Mouse (Mus musculus) embryonic facial prominence, embryonic 12.5 days (tissue): ENCODE measurements around the gene Amn. TPM values are rescaled to one million over a fixed set of nuclear protein-coding genes. Genes with fewer than 3 reads are reported as not detected.

Source experiments
- ATAC-seq: fragments of 200-750 bp; cut with Nextera tagmentation; 2 replicates; pipeline ENCODE4 v1.8.0; 2017; ENCODE audit not compliant: insufficient number of reproducible peaks, insufficient read depth, low FRiP score, low TSS enrichment
- H3K27ac ChIP-seq: fragments of 300-500 bp; sonication (generic); 2 replicates; pipeline ENCODE4 v1.5.1; 2016; ENCODE audit warnings: mild to moderate bottlenecking
- H3K27me3 ChIP-seq: fragments of 300-500 bp; sonication (generic); 2 replicates; pipeline ENCODE4 v1.6.1; 2016; ENCODE audit warnings: mild to moderate bottlenecking, moderate library complexity
- H3K36me3 ChIP-seq: fragments of 300-500 bp; sonication (generic); 2 replicates; pipeline ENCODE4 v1.6.1; 2016; ENCODE audit warnings: mild to moderate bottlenecking
- H3K4me1 ChIP-seq: fragments of 300-500 bp; sonication (generic); 2 replicates; pipeline ENCODE4 v1.6.1; 2016
- H3K4me2 ChIP-seq: fragments of 300-500 bp; sonication (generic); replicated peaks from 2 replicates; pipeline ENCODE4 v1.6.1; 2016; ENCODE audit warnings: mild to moderate bottlenecking, moderate library complexity
- H3K4me3 ChIP-seq: fragments of 300-500 bp; sonication (generic); 2 replicates; pipeline ENCODE4 v1.5.1; 2016; ENCODE audit warnings: mild to moderate bottlenecking
- H3K9ac ChIP-seq: fragments of 300-500 bp; sonication (generic); 2 replicates; pipeline ENCODE4 v1.6.1; 2016; ENCODE audit warnings: mild to moderate bottlenecking, moderate library complexity
- H3K9me3 ChIP-seq: fragments of 300-500 bp; sonication (generic); 2 replicates; pipeline ENCODE4 v1.6.1; 2016; ENCODE audit warnings: mild to moderate bottlenecking, moderate library complexity
- WGBS: fragments of 180-500 bp; shearing (Covaris S2); methylation state at CpG from one replicate; pipeline ENCODE4 v1.1.7; 2016; 5-methylcytosine and 5-hydroxymethylcytosine counted together
- polyA plus RNA-seq: library from polyadenylated mRNA; unstranded; fragments of >200 nt; fragmentation: Nextera tagmentation; extraction: Ambion mirVana; gene quantifications from 2 replicates; pipeline ENCODE4 v1.2.1, GENCODE M21; 2016

Gene Amn
- polyA plus RNA-seq = 0.38 and 0.52 TPM in 2 replicates

DNA sequence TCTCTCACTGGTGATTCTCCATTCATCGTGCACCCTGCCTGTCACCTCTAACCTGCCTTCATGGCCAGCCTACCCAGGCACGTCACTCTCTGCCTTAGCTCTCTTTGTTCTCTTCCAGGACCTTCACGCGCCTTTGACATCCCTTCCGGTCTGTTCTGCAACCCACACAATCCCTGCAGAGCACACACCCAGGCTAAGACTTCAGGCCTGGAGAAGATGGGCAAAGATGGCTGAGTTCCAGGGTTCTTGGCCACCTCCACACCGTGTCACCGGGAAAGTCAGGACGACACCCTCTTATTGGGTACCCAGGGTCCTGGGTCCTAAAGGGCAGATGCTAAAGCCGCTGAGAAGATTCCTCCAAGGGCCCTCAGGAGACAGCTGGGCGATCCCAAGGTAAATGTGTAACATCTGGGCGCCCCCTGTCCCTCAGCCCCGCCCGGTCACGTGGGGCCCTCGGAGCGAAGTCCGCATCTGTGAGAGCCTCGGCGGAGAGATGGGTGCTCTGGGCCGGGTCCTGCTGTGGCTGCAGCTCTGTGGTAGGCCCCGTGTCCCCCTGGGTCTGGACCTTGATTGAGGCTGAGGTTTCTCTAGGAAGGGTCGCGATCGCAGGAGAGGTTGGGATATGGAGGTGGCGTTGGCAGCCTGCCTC is at the start of gene Amn:
Gene Amn (plus strand): TSS at position 467 of the 649 bp plus-strand sequence.
- Histone ChIP-seq H3K4me3 (peak within 1 kb of the TSS; percentile 11; the same call in 1 of the 2 replicates), H3K9ac (no peak within 1 kb of the TSS; the same call in 1 of the 2 replicates), H3K36me3 (no peaks in the 10 kb centered on the region), H3K4me1 (peaks cover 20% of the 10 kb centered on the region), H3K4me2 (peak within 1 kb of the TSS; percentile 18), H3K27ac (no peak within 1 kb of the TSS), H3K27me3 (peaks cover 64% of the 10 kb centered on the region), H3K9me3 (no peaks in the 10 kb centered on the region)
- no peak for ATAC-seq
- 36% methylated on average over 25 of the region's 25 CpGs for WGBS

DNA sequence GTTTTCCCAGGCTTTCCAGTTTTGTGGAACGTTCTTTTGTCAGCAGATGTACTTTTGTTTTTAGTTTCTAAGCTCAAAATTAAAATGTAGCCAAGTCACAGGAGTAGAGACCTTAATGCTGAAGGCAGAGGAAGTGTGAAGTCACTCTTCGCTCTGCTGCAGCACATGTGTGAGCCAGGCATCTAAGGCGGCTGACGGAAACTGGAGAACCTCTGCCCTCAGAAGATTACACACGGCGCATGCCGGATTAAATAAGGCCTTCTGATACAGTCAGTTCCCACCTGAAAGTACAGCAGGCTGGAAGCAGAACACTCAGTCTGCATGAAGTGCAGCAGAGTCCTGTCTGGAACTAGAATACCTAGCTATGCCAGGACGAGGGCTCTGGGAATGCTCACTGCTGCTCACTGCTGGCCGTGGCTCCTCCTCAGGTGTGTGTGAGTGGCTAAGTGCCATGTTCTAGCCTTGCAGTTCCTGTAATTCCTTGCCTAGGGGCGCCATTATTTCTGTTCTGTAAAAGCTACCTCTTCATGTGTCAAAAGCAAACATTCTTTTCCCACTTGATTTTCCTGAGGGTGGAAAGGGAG is 45.6 kb upstream of the Amn start:
- no peaks in the 10 kb centered on the region for H3K9me3 ChIP-seq
- H3K27me3 ChIP-seq = no peaks in the 10 kb centered on the region
- WGBS = 67% methylated on average over 10 of the region's 10 CpGs
- 0 out of 2 replicates have a peak, but pooled peaks cover 9% of the 10 kb centered on the region for H3K4me1 ChIP-seq
- no peak for ATAC-seq
- peak overlapping the region; percentile 37; the same call in 1 of the 2 replicates for H3K27ac ChIP-seq
- H3K4me3 ChIP-seq = no peak overlapping the region
- H3K4me2 ChIP-seq = no peak overlapping the region
- no peak overlapping the region for H3K9ac ChIP-seq
- peaks cover 31% of the 10 kb centered on the region for H3K36me3 ChIP-seq

DNA sequence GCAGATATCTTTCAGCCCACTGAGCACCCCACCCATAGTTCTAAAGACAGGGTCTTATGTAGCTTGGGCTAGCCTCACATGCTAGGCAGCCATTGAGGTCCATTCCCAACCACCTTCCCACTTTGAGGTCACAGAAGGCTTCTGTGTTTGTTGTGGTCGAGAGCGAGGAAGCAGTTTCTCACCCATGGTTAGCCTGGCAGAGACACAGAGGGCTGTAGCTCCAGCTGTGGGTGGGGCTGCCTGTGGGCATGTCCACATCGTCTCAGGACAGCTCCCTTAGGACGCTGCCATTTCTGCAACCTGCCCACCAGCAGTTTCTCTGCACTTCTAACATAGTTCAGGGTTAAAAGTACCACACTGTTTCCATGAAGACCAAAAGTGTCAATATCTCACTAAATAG is 43.5 kb upstream of the Amn start:
- ATAC-seq = no peak
- Histone ChIP-seq H3K4me1 (0 out of 2 replicates have a peak, but pooled peaks cover 9% of the 10 kb centered on the region), H3K4me3 (no peak overlapping the region), H3K9me3 (no peaks in the 10 kb centered on the region), H3K9ac (no peak overlapping the region), H3K4me2 (no peak overlapping the region), H3K27ac (no peak overlapping the region), H3K36me3 (peaks cover 10% of the 10 kb centered on the region), H3K27me3 (no peaks in the 10 kb centered on the region)
- WGBS = 73% methylated on average over 4 of the region's 4 CpGs

DNA sequence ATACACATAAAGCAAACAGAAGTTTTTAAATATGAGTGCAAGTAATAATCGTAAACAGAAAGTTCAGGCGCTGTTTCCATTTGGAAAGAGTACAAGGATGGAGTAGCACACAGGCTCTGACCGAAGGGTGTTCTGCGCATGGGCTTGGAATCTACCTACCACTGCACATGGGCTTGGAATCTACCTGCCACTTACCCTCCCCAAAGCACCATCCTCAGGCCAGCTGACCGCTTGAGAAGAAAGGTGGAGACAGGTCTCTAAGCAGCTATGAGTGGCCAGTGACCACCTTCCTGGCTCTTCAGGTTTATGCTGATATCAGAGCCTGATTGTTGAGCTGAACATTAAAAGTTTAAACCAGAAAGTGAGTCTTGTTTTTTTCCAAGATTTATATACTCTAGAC is 42.4 kb upstream of the Amn start:
- H3K4me2 ChIP-seq = no peak overlapping the region
- peaks cover 4% of the 10 kb centered on the region; the same call in 1 of the 2 replicates for H3K36me3 ChIP-seq
- H3K27ac ChIP-seq = no peak overlapping the region
- no peak overlapping the region for H3K9ac ChIP-seq
- no peaks in the 10 kb centered on the region for H3K9me3 ChIP-seq
- H3K27me3 ChIP-seq = no peaks in the 10 kb centered on the region
- WGBS = 91% methylated on average over 5 of the region's 5 CpGs
- ATAC-seq = no peak
- H3K4me3 ChIP-seq = no peak overlapping the region
- 0 out of 2 replicates have a peak, but pooled peaks cover 9% of the 10 kb centered on the region for H3K4me1 ChIP-seq

DNA sequence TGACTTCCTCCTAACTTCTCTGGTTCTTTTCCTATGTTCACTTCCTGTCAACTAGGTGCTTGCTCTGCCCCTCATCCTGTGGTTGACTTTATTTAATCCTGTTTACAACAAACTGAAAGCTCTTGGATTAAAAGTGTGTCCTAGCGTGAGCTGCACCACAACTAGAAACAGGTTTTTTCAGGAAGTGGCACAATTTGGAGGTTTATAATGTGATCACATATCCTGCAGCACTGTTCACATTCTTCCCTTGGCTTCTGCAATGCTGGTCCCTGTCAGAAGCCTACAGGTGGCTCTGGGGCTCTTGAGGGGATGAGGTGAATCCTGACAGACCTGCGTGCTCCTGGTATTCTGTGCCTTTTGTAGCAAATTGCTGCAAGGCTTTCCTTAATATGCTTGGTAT is 40.1 kb upstream of the Amn start:
- Histone ChIP-seq H3K27ac (no peak overlapping the region), H3K4me2 (no peak overlapping the region), H3K4me1 (no peaks in the 10 kb centered on the region), H3K9me3 (no peaks in the 10 kb centered on the region), H3K9ac (no peak overlapping the region), H3K36me3 (peaks cover 4% of the 10 kb centered on the region; the same call in 1 of the 2 replicates), H3K27me3 (no peaks in the 10 kb centered on the region), H3K4me3 (no peak overlapping the region)
- WGBS = 87% methylated on average over 2 of the region's 2 CpGs
- ATAC-seq = no peak

DNA sequence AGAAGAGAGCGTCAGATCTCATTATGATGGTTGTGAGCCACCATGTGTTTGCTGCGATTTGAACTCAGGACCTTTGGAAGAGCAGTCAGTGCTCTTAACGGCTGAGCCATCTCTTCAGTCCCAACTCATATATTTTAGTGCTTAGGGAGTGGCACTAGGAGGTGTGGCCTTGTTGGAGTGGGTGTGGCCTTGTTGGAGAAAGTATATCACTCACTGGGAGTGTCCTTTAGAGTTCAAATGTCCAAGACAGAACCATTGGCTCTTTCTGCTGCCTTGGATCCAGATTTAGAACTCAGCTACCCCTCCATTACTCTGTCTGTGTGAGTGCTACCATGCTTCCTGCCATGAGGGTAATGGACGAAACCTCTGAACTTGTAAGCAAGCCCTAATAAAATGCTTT is 37.1 kb upstream of the Amn start:
- 92% methylated on average over 4 of the region's 4 CpGs for WGBS
- Histone ChIP-seq H3K27me3 (no peaks in the 10 kb centered on the region), H3K4me2 (no peak overlapping the region)

DNA sequence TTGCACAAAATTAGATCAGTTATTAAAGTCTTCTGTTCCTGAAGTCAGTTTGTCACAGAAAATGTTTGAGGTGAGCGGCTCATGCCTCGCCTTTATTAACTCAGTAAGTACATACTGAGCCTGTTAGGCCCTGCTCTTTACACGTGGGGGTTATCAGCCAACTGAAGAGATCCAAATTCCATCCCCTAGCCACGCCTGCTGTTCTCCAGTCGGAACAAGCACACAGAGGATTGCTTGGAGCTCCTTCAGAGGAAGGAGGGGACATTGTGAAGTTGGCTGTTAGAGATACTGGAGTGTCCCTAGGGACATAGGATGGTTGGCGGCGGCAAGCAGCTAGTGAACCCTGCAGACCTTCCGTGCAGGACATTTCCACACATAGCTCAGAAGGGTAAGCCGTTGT is 36.5 kb upstream of the Amn start:
- Histone ChIP-seq H3K27me3 (no peaks in the 10 kb centered on the region), H3K4me2 (no peak overlapping the region), H3K36me3 (0 out of 2 replicates have a peak, but pooled peaks cover 10% of the 10 kb centered on the region), H3K9me3 (no peaks in the 10 kb centered on the region), H3K9ac (no peak overlapping the region), H3K27ac (no peak overlapping the region), H3K4me3 (no peak overlapping the region), H3K4me1 (no peaks in the 10 kb centered on the region)
- ATAC-seq = no peak
- WGBS = 79% methylated on average over 9 of the region's 9 CpGs

More for the DNA sequence above, 37.1 kb upstream of the Amn start:
- Histone ChIP-seq H3K36me3 (0 out of 2 replicates have a peak, but pooled peaks cover 10% of the 10 kb centered on the region), H3K27ac (no peak overlapping the region), H3K4me3 (no peak overlapping the region), H3K9me3 (no peaks in the 10 kb centered on the region), H3K9ac (no peak overlapping the region), H3K4me1 (no peaks in the 10 kb centered on the region)
- no peak for ATAC-seq

DNA sequence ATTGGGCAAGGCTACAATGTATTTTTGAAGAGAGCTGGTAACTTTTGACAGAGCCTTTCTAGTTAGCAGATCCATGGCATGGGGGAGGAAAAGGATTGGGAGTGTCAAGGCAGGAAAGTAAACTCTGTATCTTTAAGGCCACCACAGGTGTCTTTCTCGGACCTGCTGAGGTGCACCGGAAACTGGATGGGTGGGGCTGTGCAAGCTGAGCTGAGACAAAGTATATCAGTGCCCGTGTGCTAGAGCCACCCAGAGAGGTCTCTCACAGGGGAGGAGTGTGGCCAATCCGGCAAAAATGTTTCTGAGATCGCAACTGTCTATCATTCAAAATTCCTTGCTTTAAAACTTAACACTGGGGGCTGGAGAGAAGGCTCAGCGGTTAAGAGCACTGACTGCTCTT is 35.3 kb upstream of the Amn start:
- H3K9ac ChIP-seq = no peak overlapping the region
- 82% methylated on average over 6 of the region's 6 CpGs for WGBS
- no peaks in the 10 kb centered on the region for H3K4me1 ChIP-seq
- H3K9me3 ChIP-seq = no peaks in the 10 kb centered on the region
- no peak for ATAC-seq
- no peak overlapping the region for H3K27ac ChIP-seq
- no peak overlapping the region for H3K4me2 ChIP-seq
- no peaks in the 10 kb centered on the region for H3K27me3 ChIP-seq
- no peak overlapping the region for H3K4me3 ChIP-seq
- 0 out of 2 replicates have a peak, but pooled peaks cover 10% of the 10 kb centered on the region for H3K36me3 ChIP-seq

DNA sequence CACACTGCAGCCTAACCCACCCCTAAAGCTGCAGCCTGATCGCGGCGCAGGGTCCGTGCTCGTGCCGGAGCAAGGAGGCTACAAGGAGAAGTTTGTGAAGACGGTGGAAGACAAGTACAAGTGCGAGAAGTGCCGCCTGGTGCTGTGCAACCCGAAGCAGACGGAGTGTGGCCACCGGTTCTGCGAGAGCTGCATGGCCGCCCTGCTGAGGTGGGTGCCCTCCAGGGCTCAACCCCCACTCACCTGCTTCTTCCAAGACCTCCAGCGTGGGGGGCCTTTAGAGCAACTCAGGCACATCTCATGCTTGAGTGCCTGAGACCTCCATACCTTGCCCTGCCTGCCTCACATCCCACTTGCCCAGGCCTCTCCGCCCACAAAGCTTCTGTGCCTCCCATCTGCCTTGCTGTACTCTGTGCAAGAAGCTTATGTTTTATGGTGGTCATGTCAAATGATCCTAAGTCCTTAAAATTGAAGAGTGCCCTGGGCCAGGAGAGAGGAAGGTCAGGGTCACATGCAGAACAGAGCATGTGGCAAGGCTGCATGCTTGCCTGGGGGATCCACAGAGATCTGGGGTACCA is 33.2 kb upstream of the Amn start:
- 95% methylated on average over 16 of the region's 16 CpGs for WGBS
- Histone ChIP-seq H3K36me3 (peaks cover 18% of the 10 kb centered on the region; the same call in 1 of the 2 replicates), H3K27me3 (no peaks in the 10 kb centered on the region), H3K9me3 (no peaks in the 10 kb centered on the region), H3K4me1 (no peaks in the 10 kb centered on the region), H3K9ac (no peak overlapping the region), H3K27ac (peak overlapping the region; percentile 65), H3K4me3 (no peak overlapping the region), H3K4me2 (no peak overlapping the region)
- no peak for ATAC-seq

DNA sequence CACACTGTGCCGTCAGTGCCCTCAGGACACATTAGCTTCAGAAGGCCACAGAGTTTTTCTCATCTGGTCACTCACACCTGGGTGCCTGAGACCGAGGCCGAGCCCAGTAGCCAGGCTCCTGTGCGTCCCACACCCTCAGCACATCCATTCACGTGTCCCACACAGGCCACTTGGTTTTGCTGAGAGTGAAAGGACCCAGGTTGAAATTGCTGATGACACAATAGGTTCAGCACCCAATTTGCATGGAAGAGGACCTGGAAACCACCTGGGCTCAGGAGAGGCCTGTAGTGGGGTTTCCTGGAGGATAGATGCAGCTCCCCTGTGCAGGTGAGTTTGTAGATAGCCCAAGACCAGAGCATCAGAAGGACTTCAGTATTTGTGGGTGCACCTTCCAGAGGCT is 32.5 kb upstream of the Amn start:
- H3K36me3 ChIP-seq = peaks cover 24% of the 10 kb centered on the region

DNA sequence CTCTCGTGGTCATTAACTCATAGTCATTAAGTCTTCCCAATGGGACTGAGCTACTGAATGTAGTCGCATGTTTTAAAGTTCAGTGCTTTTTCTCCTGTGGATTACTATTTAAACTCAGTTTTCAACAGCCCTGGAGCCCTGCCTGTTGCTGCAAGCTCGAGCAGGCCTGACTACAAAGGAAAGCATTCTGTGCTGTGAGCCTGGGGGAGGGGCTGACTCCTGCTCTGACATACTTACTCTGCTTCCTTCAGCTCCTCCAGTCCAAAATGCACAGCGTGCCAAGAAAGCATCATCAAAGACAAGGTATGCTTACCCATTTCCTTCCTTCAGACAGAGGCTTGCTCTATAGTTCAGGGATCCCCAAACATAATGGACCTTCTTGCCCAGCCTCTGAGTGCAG is 32.1 kb upstream of the Amn start:
- 39% methylated on average over 4 of the region's 4 CpGs for WGBS
- peaks cover 29% of the 10 kb centered on the region for H3K36me3 ChIP-seq
- H3K27ac ChIP-seq = peak overlapping the region; percentile 65
- no peaks in the 10 kb centered on the region for H3K27me3 ChIP-seq
- H3K9ac ChIP-seq = no peak overlapping the region
- peak; percentile 71; the same call in 1 of the 2 replicates for ATAC-seq
- H3K4me2 ChIP-seq = no peak overlapping the region
- no peaks in the 10 kb centered on the region for H3K4me1 ChIP-seq
- H3K4me3 ChIP-seq = no peak overlapping the region
- H3K9me3 ChIP-seq = no peaks in the 10 kb centered on the region

More for the DNA sequence above, 32.5 kb upstream of the Amn start:
- no peaks in the 10 kb centered on the region for H3K27me3 ChIP-seq
- ATAC-seq = no peak
- no peaks in the 10 kb centered on the region for H3K4me1 ChIP-seq
- H3K9ac ChIP-seq = no peak overlapping the region
- H3K27ac ChIP-seq = peak overlapping the region; percentile 65
- no peak overlapping the region for H3K4me3 ChIP-seq
- no peaks in the 10 kb centered on the region for H3K9me3 ChIP-seq
- WGBS = 82% methylated on average over 5 of the region's 5 CpGs
- no peak overlapping the region for H3K4me2 ChIP-seq

DNA sequence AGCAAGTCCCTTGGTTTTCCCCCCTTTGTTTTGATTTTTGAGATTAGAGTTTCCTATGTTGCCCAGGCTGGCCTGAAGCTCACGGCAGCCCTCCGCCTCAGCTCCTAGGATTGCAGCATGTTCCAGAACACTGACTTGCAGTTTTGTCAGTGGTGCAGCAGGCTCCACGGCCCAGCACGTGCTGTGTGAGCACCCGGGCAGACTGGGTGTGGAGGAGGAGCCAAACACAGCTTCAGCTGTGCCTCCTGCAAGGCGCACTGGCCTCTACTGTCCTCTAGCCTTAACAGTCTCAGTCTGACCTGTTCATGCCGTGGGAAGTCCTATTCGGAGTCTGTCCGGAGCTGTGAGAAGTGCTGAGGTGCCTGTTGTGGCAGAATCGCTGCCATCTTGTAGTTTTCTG is 31.0 kb upstream of the Amn start:
- Histone ChIP-seq H3K4me1 (no peaks in the 10 kb centered on the region), H3K4me3 (no peak overlapping the region), H3K9me3 (no peaks in the 10 kb centered on the region), H3K9ac (no peak overlapping the region), H3K4me2 (no peak overlapping the region), H3K36me3 (peaks cover 34% of the 10 kb centered on the region), H3K27me3 (no peaks in the 10 kb centered on the region), H3K27ac (no peak overlapping the region)
- 87% methylated on average over 10 of the region's 10 CpGs for WGBS
- no peak for ATAC-seq
